Mouse (Mus musculus): ENCODE results near the gene Fam92b. TPM values are rescaled to one million over a fixed set of nuclear protein-coding genes. Genes with fewer than 3 reads are reported as not detected.

Gene Fam92b
- polyA plus RNA-seq, 1 experiment from 2014 or later = not detected

DNA sequence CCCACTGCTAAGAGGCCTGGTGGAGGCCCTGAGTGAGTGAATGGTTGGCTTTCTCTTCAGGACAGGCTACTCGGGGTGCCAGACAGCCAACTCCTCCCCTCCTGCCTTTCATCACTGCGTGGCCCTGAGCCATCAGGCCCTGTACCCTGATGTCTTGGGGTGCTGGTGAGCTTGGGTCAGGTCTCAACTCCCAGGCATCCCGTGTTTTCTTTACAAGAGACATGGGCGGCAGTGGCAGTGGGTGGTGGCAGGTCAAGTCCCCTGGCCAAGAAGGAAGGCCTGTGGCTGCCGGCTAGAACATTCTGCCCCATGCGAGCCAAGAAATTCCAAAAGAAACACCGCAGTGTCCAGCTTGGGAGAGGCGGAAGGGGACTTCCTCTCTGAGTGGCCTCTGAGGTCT is 9.2 kb upstream of the Fam92b start:
- no peak overlapping the region for H3K4me3 ChIP-seq
- ATAC-seq (ENCODE audit: insufficient number of reproducible peaks, low FRiP score, low TSS enrichment, low read depth) = no peak
- no peak overlapping the region for H3K4me2 ChIP-seq
- 62% methylated on average over 8 of the region's 8 CpGs for WGBS
- H3K9ac ChIP-seq = no peak overlapping the region
- H3K27me3 ChIP-seq = no peaks in the 10 kb centered on the region
- H3K27ac ChIP-seq = peak overlapping the region; percentile 5; the same call in 1 of the 2 replicates
- no peaks in the 10 kb centered on the region for H3K36me3 ChIP-seq
- H3K4me1 ChIP-seq = peaks cover 71% of the 10 kb centered on the region
- H3K9me3 ChIP-seq = no peaks in the 10 kb centered on the region

DNA sequence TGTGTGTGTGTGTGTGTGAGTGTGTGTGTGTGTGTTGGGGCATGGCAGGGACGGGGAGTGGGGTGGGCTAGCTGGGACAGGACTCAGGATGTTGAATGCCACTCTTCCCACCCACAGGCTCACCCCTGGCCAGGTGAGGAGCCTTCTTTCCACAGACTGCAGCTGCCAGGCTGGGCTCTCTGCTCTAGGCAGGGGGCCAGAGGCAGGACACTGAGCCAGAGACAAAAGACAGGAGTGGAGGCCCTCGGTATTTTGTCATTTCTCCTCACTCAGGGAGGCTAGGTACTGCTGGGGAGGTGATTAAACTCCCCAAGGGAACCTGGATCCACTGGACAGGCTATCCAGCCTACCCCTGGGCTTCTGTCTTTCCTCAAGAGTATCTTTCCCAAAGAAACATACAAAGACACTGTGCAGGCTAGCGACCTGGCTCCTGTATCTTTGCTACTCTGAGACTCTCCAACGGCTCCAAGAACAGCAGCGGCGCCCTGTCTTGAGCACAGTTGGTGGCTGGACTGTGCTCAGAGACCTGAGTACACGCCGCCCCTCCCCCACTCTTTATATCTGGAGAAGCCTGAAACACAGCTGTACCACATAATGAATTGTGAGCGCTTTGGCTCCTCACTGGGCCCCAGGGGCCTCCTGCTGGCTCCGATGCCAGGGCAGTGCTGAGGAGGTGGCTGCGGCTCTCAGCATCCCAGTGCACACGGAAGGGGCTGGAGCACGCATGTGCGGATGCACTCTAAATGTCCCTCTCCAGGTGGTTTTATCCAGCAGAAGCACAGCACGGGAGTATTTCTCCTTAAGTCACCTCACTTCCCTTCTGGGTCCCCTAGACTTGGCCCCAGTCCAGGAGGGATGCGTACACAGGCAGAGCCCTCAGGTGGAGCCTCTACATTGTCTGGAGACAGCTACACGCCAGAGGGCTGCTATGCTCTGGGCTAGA is 7.9 kb upstream of the Fam92b start:
- 0 out of 2 replicates have a peak, but pooled peaks have one; percentile 37 for ATAC-seq (ENCODE audit: insufficient number of reproducible peaks, low FRiP score, low TSS enrichment, low read depth)
- no peak overlapping the region for H3K4me3 ChIP-seq
- H3K27me3 ChIP-seq = no peaks in the 10 kb centered on the region
- H3K4me1 ChIP-seq = peaks cover 65% of the 10 kb centered on the region
- no peak overlapping the region for H3K9ac ChIP-seq
- 13% methylated on average over 17 of the region's 17 CpGs for WGBS
- H3K27ac ChIP-seq = peak overlapping the region; percentile 65
- H3K36me3 ChIP-seq = no peaks in the 10 kb centered on the region
- peak overlapping the region; percentile 19 for H3K4me2 ChIP-seq
- H3K9me3 ChIP-seq = no peaks in the 10 kb centered on the region

- ATAC-seq (ENCODE audit: insufficient number of reproducible peaks, low FRiP score, low TSS enrichment, low read depth) = no peak
- WGBS = 7% methylated on average over 9 of the region's 9 CpGs
- Histone ChIP-seq H3K27me3 (no peaks in the 10 kb centered on the region), H3K4me3 (no peak overlapping the region), H3K9ac (no peak overlapping the region), H3K36me3 (no peaks in the 10 kb centered on the region), H3K9me3 (no peaks in the 10 kb centered on the region), H3K27ac (peak overlapping the region; percentile 65), H3K4me1 (peaks cover 62% of the 10 kb centered on the region), H3K4me2 (no peak overlapping the region)
These were observed 7.1 kb upstream of the Fam92b start for GRCm38 (mm10) chr8:120184366-120184765.

GRCm38 (mm10) chr8:120181861-120182414 is 4.7 kb upstream of the Fam92b start:
- Histone ChIP-seq H3K36me3 (no peaks in the 10 kb centered on the region), H3K9me3 (no peaks in the 10 kb centered on the region), H3K4me1 (peaks cover 68% of the 10 kb centered on the region), H3K4me3 (no peak overlapping the region), H3K9ac (no peak overlapping the region), H3K4me2 (no peak overlapping the region), H3K27ac (no peak overlapping the region), H3K27me3 (peaks cover 11% of the 10 kb centered on the region)
- ATAC-seq (ENCODE audit: insufficient number of reproducible peaks, low FRiP score, low TSS enrichment, low read depth) = no peak
- WGBS = 79% methylated on average over 4 of the region's 4 CpGs

DNA sequence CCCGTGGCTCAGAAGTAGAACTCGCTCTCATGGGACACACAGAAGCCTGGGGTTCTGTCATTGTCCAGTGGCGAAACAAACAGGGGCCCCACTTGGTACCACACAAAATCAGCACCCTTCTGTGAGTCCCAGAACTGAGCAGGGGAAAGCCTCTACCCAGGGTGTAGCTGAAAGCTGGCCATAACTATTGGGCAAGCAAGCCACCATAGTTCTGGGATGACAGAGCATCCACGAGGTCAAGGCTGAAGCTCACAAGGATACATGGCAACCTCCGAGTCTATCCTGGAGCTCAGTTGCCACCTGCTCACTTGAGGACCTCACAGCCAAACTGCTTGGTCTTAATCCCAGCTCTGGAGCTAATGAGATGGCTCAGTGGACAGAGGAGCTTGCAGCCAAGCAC is 4.0 kb upstream of the Fam92b start:
- H3K4me1 ChIP-seq = peaks cover 67% of the 10 kb centered on the region
- peaks cover 17% of the 10 kb centered on the region for H3K27me3 ChIP-seq
- H3K4me2 ChIP-seq = no peak overlapping the region
- no peaks in the 10 kb centered on the region for H3K9me3 ChIP-seq
- no peak overlapping the region for H3K27ac ChIP-seq
- ATAC-seq (ENCODE audit: insufficient number of reproducible peaks, low FRiP score, low TSS enrichment, low read depth) = no peak
- H3K9ac ChIP-seq = no peak overlapping the region
- no peak overlapping the region for H3K4me3 ChIP-seq
- no peaks in the 10 kb centered on the region for H3K36me3 ChIP-seq
- 92% methylated on average over 5 of the region's 5 CpGs for WGBS

DNA sequence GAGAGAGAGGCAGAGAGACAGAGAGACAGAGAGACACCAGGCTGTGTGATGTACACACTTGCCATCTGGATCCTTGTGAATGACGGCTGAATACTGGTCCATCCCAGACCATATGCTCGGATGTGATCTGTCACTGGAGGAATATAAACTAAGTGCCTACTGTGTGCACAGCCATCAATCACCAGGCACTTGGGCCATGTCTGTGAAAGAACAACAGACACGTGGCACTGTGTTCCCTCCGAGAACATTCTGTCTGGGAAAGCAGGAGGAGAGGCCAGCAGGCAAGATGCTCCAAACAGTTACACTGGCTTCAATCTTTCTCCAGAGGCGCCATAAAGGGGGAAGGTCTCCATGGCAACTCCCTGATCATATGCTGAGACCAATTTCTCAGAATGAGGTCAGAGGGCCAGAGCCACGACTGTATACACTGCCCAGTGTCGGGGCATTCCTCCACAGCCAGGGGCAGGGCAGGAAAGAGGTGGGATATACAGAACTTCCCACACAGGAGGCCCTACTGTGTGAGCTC is 3.2 kb upstream of the Fam92b start:
- H3K4me2 ChIP-seq = no peak overlapping the region
- H3K27me3 ChIP-seq = peaks cover 22% of the 10 kb centered on the region
- no peaks in the 10 kb centered on the region for H3K9me3 ChIP-seq
- 45% methylated on average over 7 of the region's 7 CpGs for WGBS
- no peak overlapping the region for H3K9ac ChIP-seq
- H3K27ac ChIP-seq = no peak overlapping the region
- H3K4me1 ChIP-seq = peaks cover 60% of the 10 kb centered on the region
- ATAC-seq (ENCODE audit: insufficient number of reproducible peaks, low FRiP score, low TSS enrichment, low read depth) = no peak
- H3K4me3 ChIP-seq = no peak overlapping the region
- no peaks in the 10 kb centered on the region for H3K36me3 ChIP-seq

DNA sequence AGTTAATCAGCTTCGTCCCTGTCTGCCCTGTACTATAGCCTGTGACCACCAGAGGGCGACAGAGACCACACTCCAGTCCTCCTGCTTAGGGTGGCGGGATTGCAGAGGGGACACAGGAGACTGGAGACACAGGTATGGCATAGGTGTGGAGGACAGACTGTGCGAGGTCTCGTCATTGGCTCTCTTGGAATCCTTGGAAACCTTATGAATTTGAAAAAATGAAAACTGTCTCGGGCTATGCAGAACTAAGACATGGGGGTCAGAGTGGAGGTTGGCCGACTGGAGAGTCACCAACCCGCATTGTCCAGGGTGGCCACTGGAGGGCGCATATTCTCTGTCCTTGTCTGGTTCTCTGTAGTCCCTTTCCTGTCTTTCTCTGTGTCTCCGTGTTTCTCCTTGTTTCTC is 1.8 kb upstream of the Fam92b start:
- H3K4me3 ChIP-seq = peak overlapping the region; percentile 29
- peak; percentile 60 for ATAC-seq (ENCODE audit: insufficient number of reproducible peaks, low FRiP score, low TSS enrichment, low read depth)

DNA sequence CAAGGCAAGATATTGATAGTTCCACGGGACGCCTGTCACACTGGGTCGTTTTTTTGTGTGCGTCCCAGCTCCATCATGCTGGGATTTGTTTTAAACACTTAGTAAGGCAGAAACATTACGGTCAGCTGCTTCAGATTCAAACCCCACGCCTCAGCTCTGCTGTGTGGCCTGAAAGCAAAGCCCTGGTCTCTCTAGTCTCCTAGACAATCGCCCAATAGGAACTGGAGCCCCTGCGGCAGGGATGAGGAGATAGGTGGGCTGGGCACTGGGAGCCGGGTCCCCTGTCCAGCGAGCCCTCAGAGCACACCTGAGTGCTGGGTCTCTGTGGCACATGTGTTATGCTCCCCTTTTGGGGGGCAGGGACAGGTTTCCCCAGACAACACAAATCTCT is 853 bp upstream of the Fam92b start:
- Histone ChIP-seq H3K9me3 (no peaks in the 10 kb centered on the region), H3K27ac (no peak overlapping the region), H3K36me3 (no peaks in the 10 kb centered on the region), H3K4me2 (peak overlapping the region; percentile 29), H3K4me3 (no peak overlapping the region), H3K9ac (no peak overlapping the region), H3K4me1 (peaks cover 40% of the 10 kb centered on the region), H3K27me3 (peaks cover 33% of the 10 kb centered on the region)
- 9% methylated on average over 10 of the region's 10 CpGs for WGBS
- no peak for ATAC-seq (ENCODE audit: insufficient number of reproducible peaks, low FRiP score, low TSS enrichment, low read depth)

More for the DNA sequence above, 1.8 kb upstream of the Fam92b start:
- Histone ChIP-seq H3K27me3 (peaks cover 31% of the 10 kb centered on the region), H3K9me3 (no peaks in the 10 kb centered on the region), H3K36me3 (no peaks in the 10 kb centered on the region), H3K4me1 (peaks cover 45% of the 10 kb centered on the region), H3K4me2 (peak overlapping the region; percentile 50), H3K9ac (no peak overlapping the region), H3K27ac (no peak overlapping the region)
- WGBS = under 1% methylated on average over 10 of the region's 10 CpGs

DNA sequence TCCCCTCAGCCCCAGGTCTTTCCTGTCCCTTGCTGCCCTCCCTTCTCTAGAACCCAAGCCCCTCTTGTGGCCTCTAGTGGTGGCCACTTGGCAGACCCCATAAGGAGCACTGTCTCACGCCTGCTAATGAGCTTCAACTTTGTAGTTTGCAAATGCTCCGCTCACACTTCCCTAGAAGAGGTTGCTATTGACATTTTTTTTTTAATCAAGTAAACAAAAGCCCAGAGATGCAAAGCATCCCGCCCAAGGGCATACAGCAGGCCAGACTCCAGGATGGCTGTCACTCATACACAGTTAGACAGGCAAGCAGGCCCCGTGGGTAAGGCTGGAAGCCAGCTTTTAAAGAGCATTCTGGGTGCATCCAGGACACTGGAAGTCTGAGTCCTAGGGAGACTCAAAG is 661 bp downstream of the Fam92b start:
- Histone ChIP-seq H3K4me1 (peaks cover 40% of the 10 kb centered on the region), H3K4me3 (no peak overlapping the region), H3K9ac (no peak overlapping the region), H3K4me2 (no peak overlapping the region), H3K27ac (no peak overlapping the region), H3K27me3 (peaks cover 41% of the 10 kb centered on the region), H3K9me3 (no peaks in the 10 kb centered on the region), H3K36me3 (no peaks in the 10 kb centered on the region)
- WGBS = 27% methylated on average over 4 of the region's 4 CpGs
- ATAC-seq (ENCODE audit: insufficient number of reproducible peaks, low FRiP score, low TSS enrichment, low read depth) = no peak

GRCm38 (mm10) chr8:120174606-120175005 is 2.7 kb downstream of the Fam92b start:
- Histone ChIP-seq H3K27me3 (peaks cover 41% of the 10 kb centered on the region), H3K9me3 (no peaks in the 10 kb centered on the region), H3K4me3 (no peak overlapping the region), H3K27ac (no peak overlapping the region), H3K4me1 (peaks cover 30% of the 10 kb centered on the region), H3K36me3 (no peaks in the 10 kb centered on the region), H3K9ac (no peak overlapping the region), H3K4me2 (no peak overlapping the region)
- 41% methylated on average over 18 of the region's 18 CpGs for WGBS
- no peak for ATAC-seq (ENCODE audit: insufficient number of reproducible peaks, low FRiP score, low TSS enrichment, low read depth)

DNA sequence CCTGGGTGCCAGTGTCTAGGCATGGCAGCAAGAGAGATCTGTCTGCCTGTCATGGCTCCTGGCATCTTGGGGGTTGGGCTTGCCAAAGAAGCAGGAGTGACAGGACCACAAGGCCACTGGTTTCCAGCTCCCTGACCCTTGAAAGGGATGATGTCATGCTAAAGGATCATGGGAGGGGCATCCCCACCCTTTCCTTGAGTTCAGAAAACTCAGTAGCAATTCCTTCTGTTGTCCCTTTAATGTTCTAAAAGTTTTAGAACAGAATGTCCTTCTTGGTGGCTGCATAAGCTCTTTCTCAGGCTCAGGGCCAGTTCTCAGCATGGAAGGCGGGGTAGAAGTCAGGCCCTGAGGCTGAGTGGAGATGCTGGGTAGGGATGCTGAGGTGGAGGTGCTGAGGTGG is 4.1 kb downstream of the Fam92b start:
- Histone ChIP-seq H3K27ac (no peak overlapping the region), H3K9me3 (no peaks in the 10 kb centered on the region), H3K27me3 (peaks cover 36% of the 10 kb centered on the region), H3K4me3 (no peak overlapping the region), H3K9ac (no peak overlapping the region), H3K4me1 (peaks cover 20% of the 10 kb centered on the region), H3K4me2 (no peak overlapping the region), H3K36me3 (no peaks in the 10 kb centered on the region)
- WGBS = 83% methylated on average over 1 of the region's 1 CpGs
- no peak for ATAC-seq (ENCODE audit: insufficient number of reproducible peaks, low FRiP score, low TSS enrichment, low read depth)

DNA sequence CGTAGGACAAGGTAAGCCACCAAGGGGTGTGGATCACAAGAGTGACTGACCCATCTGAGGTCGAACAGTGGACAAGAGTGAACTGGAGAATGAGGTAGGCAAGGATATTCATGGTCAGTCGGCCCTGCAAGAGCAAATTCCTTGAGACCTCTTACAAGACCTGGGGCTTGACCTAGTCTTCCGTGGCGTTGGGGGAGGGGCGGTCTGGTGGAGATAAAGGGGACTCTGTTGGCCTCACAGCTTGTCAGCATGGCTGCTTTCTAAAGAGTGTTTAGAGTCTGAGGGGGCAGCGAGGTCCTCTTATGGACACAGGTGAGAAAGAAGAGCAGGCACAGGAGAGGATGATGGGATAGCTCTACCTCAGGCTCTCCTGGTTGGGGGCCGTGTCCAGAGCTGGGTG is 8.1 kb downstream of the Fam92b start:
- peaks cover 11% of the 10 kb centered on the region for H3K27me3 ChIP-seq
- H3K27ac ChIP-seq = no peak overlapping the region
- WGBS = 58% methylated on average over 8 of the region's 8 CpGs
- no peak overlapping the region for H3K4me2 ChIP-seq
- no peaks in the 10 kb centered on the region for H3K9me3 ChIP-seq
- H3K9ac ChIP-seq = no peak overlapping the region
- H3K4me3 ChIP-seq = no peak overlapping the region
- ATAC-seq (ENCODE audit: insufficient number of reproducible peaks, low FRiP score, low TSS enrichment, low read depth) = no peak
- H3K4me1 ChIP-seq = peaks cover 10% of the 10 kb centered on the region
- no peaks in the 10 kb centered on the region for H3K36me3 ChIP-seq
